Mouse (Mus musculus) embryonic stem cell, embryonic (primary cell): ENCODE measurements around the gene Ticam1.

ENCODE experiments used
- CTCF ChIA-PET, 4 experiments: fragments of 300-600 bp in 2 of 4; fragments of 350-600 bp in 2 of 4; sonication (Branson Sonifier 250); formaldehyde crosslinking; loops; one replicate each; lab custom pipeline; 2022; ENCODE audit warnings: inconsistent platforms in 2 of 4; lab: Charles Lee
- POLR2A ChIA-PET, 4 experiments: fragments of 300-600 bp in 2 of 4; fragments of 350-600 bp in 2 of 4; sonication (Branson Sonifier 250); formaldehyde crosslinking; loops; one replicate each; lab custom pipeline; 2022; ENCODE audit warnings: antibody characterized with exemption in 4 of 4, inconsistent platforms in 1 of 4; lab: Charles Lee

Gene Ticam1

DNA sequence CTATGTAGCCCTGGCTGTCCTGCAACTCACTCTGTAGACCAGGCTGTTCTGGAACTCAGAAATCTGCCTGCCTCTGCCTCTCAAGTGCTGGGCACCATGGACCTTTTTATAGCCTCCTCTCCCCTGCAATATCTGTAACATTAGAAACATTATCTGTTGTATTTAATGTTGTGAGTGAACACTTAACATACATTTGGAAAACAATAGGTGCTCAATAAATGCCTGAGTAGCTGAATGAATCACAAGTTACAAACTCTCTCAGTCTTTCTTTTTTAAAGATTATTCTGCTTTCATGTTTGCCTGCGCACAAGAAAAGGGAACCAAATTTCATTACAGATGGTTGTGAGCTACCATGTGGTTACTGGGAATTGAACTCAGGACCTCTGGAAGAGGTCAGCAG is 21.7 kb upstream of the Ticam1 start:
- ChIA-PET CTCF (interaction anchor here in 2 of 4 experiments (0.6 to 0.9 kb wide), 5 partner anchors 12 to 190 kb away, joined by 3 read pairs; no protein-coding TSS in a partner anchor), POLR2A (interaction anchor here in 3 of 4 experiments (0.8 to 64.8 kb wide), 12 partner anchors 3 to 314 kb away, joined by 3 to 2494 read pairs (median 9); partner anchors contain the start of genes Plin3 (in 3 of the 3), Arrdc5 (in 2 of the 3), Fem1a (in 2 of the 3) and Kdm4b (in 2 of the 3))

DNA sequence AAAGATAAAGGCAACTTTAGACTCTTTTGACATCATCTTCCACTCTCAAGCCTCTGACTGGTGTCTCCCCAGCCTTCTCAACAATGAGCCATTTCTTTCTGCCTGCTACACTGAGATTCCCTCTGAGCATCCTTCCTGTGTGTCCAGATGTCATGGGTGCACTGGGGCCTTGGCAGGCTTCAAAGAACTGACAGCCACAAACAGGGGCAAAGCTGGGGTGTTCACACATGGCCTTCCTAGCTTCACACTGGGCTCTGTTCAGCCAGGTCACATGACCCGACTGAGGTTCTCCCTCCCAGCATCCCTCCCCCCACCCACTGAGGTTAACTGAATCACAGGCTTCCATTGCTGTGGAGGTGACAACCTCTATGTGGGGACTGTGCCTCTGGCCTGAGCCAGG is 19.6 kb upstream of the Ticam1 start:
- ChIA-PET POLR2A (interaction anchor here in 3 of 4 experiments (0.9 to 64.8 kb wide), 12 partner anchors 5 to 537 kb away, joined by 3 to 2494 read pairs (median 6); partner anchors contain the start of genes Arrdc5 (in 2 of the 3), Kdm4b (in 2 of the 3), Plin3 (in 2 of the 3) and Ticam1 (in 2 of the 3)), CTCF (interaction anchor here in 1 of 4 experiments (0.9 to 1.0 kb wide), 2 partner anchors 37 to 164 kb away, joined by 3 to 4 read pairs; no protein-coding TSS in a partner anchor)

DNA sequence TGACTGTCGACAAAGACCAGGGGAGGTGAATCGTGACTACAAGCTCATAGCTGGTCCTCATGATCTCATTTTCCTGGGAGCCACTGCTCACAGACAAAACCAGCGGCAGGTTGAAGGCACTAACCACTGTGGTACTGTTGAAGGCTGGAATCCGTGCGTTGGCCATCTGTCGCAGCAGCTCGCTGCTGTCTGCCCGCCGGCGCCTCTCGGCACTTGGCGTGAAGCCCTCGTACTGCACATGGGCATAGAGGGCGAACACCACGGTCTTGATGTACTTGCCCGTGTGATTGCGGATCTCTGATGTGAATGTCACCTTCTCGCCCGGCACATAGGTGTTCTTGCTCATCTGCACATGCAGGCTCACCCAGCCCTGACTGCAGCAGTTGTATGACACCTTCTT is 17.7 kb upstream of the Ticam1 start:
- ChIA-PET POLR2A (interaction anchor here in 3 of 4 experiments (0.5 to 64.8 kb wide), 9 partner anchors 7 to 318 kb away, joined by 3 to 2494 read pairs (median 136); partner anchors contain the start of genes Arrdc5 (in 2 of the 3), Kdm4b (in 2 of the 3), Ticam1 (in 2 of the 3) and Uhrf1 (in 2 of the 3)), CTCF (interaction anchor here in 3 of 4 experiments (0.6 to 5.4 kb wide), 4 partner anchors 17 to 38 kb away, joined by 3 to 16 read pairs (median 4); partner anchors contain the start of genes Fem1a (in 1 of the 3), Kdm4b (in 1 of the 3) and Ticam1 (in 1 of the 3))

DNA sequence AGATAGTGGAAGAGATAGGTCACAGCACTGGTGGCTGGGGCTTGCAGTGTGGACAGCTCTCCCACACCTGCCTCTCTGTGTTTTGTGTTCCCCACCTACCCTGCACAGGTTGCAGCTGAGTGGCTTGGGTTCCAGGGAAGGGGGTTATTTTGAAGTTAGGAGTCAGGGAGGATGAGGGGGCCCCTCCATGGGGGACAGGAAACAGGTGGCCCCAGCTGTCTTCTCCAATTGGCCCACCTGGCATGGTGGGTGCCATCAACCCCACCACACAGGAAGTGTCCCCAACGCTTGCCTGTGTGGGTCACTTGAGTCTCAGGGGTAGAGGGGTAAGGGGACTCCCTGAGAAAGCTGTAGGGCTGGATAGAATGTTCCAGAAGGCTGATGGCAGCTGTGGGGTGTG is 16.7 kb upstream of the Ticam1 start:
- ChIA-PET POLR2A (interaction anchor here in 2 of 4 experiments (0.9 to 64.8 kb wide), 9 partner anchors 8 to 319 kb away, joined by 3 to 2494 read pairs (median 136); partner anchors contain the start of genes Arrdc5 (in 2 of the 2), Kdm4b (in 2 of the 2), Ticam1 (in 2 of the 2) and Uhrf1 (in 2 of the 2)), CTCF (interaction anchor here in 1 of 4 experiments (5.4 kb wide), 1 partner anchor 38 kb away, joined by 16 read pairs; the partner anchor contains the start of gene Fem1a)

DNA sequence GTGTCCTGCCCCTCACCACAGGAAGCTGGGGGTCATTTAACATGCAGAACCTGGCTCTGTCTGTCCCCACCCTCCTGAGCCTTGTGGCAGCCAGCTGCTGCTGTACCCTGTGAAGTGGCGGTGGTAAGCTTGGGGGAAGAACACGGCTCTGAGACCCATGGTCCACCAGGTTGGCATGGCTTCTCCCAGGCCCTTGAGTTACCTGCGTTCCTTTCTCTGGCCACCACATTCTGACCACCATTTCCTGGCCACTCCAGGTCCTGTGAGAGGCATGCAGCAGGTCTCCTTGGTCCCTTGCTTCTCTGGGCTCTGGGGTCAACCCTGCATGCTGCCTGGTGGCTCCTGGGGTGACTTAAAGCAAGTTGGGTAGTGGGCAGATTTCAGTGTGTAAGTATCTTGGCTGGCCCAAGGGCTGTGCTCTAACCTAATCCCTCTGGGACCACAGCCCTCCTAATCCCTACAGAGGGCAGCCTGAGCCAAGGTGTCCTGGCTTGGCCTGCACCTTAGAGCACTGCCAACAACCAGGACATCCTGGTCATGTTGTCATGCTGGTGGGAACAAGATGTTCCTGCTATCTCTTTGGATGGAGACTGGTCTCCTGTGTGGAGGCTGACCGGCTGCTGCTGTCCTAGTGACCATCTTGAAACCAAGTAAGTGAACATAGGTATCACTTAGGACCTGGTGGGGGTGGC is 16.1 kb upstream of the Ticam1 start, which contains the start of gene Plin3:
Gene Plin3 (minus strand): TSS at position 343 of the 692 bp plus-strand sequence.
- ChIA-PET CTCF (interaction anchor here in 3 of 4 experiments (0.6 to 5.4 kb wide), 16 partner anchors 8 to 260 kb away, joined by 3 to 24 read pairs (median 8); partner anchors contain the start of genes Kdm4b (in 2 of the 3), Uhrf1 (in 2 of the 3), Arrdc5 (in 1 of the 3) and Fem1a (in 1 of the 3)), POLR2A (interaction anchor here (0.7 to 64.8 kb wide), 18 partner anchors 8 to 415 kb away, joined by 3 to 2494 read pairs (median 12); partner anchors contain the start of genes Uhrf1 (in 4 of the 4), Arrdc5 (in 3 of the 4), Kdm4b (in 2 of the 4) and Ticam1 (in 2 of the 4))

DNA sequence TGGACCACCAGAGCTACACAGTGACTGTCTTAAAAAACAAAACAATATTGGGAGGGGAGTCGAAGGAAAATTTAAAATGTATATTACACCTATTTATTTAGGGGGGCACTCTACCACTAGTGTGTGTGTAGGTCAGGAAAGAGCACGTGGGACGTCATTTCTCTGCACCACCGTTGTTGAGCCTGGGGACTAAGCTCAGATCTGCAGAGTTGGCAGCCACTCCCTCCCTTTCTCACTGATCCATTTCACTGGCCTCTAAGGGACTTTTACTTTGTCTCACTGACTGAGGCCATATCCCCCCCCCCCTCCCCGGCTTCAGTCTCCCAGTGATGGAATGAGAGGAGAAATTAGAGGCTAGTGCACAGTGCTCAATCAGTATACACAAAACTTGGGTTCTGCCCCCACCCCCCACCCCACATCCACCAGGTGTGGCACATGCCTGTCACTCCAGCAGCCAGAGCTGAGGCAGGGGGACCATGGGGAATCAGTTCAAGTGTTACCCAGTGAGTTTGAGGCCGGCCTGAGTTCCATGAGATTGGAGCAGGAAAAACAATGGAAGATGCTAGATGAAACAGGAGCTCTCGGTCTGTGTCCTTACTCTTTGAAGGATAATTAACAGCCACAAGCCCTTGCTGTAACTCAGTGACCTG is 15.4 kb upstream of the Ticam1 start:
- ChIA-PET CTCF (interaction anchor here (0.6 to 5.4 kb wide), 34 partner anchors 9 to 267 kb away, joined by 3 to 24 read pairs (median 5); partner anchors contain the start of genes Arrdc5 (in 2 of the 4), Kdm4b (in 2 of the 4), Uhrf1 (in 2 of the 4) and Fem1a (in 1 of the 4)), POLR2A (interaction anchor here (0.6 to 64.8 kb wide), 40 partner anchors 7 to 956 kb away, joined by 3 to 2494 read pairs (median 4); partner anchors contain the start of genes Uhrf1 (in 4 of the 4), Arrdc5 (in 3 of the 4), Chaf1a (in 2 of the 4) and Kdm4b (in 2 of the 4))

DNA sequence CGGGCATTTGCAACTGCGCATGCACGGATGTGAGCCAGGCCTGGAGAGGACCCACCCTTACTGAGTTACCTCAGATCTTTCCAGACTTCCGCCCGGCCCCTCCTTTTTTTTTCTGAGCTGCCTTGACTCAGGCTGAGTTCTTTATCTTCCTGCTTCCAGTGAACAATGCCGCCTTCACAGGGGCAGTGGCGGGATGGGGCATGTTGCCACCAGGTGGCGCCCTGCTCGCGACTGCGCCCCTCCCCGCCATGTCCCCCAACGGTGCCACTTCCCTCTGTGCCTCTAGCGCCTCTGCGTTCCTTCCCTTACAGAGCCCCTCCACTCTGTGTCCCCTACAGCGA is 14.6 kb upstream of the Ticam1 start:
- CTCF ChIA-PET = interaction anchor here (0.6 to 5.4 kb wide), 47 partner anchors 9 to 267 kb away, joined by 3 to 24 read pairs (median 5); partner anchors contain the start of genes Arrdc5 (in 3 of the 4), Uhrf1 (in 3 of the 4), Kdm4b (in 2 of the 4) and Fem1a (in 1 of the 4)
- POLR2A ChIA-PET = interaction anchor here (0.5 to 64.8 kb wide), 57 partner anchors 7 to 957 kb away, joined by 3 to 2494 read pairs (median 5); partner anchors contain the start of genes Uhrf1 (in 4 of the 4), Arrdc5 (in 3 of the 4), Ticam1 (in 3 of the 4) and Dpp9 (in 2 of the 4)

DNA sequence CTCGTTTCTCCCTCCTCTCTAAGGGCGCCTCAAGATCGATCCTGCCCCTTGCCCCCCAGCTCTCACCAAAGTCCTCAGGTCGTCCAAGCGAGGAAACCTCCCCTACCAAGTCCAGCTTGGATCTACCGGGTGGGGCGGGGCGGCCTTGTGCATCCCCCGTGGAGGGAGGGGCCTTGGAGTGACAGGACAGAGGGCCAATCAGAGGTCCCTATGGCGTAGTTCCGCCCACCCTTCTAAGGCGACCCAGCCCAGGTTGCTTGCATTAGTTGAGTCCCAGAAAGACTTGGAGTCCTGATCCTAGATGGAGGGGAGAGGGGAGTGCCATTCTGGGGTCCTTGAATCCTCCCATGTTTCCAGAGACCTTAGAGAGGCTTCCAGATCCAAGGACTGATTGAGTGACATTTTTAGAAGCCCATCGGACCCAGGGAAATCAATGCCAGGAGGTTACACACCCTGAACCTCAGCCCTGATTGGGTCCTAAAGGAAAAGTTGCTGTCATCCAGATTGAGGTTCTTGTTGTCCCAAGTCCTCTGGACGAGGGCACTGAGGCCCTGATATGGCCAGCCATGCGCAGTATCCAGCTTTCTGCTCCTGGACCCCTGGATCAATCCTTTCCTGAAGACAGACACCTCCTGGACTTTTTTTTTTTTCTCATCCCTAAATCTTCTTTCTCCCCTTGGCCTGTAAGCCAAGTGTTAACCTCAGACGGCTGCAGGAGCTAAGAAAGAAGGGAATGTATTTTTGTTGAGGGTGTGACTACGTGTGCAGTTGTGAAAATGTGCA is 14.0 kb upstream of the Ticam1 start:
- POLR2A ChIA-PET = interaction anchor here (0.5 to 64.8 kb wide), 90 partner anchors 6 to 741 kb away, joined by 3 to 2494 read pairs (median 4); partner anchors contain the start of genes Ticam1 (in 4 of the 4), Uhrf1 (in 4 of the 4), Arrdc5 (in 3 of the 4) and Kdm4b (in 3 of the 4)
- CTCF ChIA-PET = interaction anchor here (0.6 to 5.4 kb wide), 46 partner anchors 9 to 268 kb away, joined by 3 to 24 read pairs (median 4); partner anchors contain the start of genes Arrdc5 (in 3 of the 4), Uhrf1 (in 3 of the 4), Fem1a (in 1 of the 4) and Kdm4b (in 1 of the 4)

DNA sequence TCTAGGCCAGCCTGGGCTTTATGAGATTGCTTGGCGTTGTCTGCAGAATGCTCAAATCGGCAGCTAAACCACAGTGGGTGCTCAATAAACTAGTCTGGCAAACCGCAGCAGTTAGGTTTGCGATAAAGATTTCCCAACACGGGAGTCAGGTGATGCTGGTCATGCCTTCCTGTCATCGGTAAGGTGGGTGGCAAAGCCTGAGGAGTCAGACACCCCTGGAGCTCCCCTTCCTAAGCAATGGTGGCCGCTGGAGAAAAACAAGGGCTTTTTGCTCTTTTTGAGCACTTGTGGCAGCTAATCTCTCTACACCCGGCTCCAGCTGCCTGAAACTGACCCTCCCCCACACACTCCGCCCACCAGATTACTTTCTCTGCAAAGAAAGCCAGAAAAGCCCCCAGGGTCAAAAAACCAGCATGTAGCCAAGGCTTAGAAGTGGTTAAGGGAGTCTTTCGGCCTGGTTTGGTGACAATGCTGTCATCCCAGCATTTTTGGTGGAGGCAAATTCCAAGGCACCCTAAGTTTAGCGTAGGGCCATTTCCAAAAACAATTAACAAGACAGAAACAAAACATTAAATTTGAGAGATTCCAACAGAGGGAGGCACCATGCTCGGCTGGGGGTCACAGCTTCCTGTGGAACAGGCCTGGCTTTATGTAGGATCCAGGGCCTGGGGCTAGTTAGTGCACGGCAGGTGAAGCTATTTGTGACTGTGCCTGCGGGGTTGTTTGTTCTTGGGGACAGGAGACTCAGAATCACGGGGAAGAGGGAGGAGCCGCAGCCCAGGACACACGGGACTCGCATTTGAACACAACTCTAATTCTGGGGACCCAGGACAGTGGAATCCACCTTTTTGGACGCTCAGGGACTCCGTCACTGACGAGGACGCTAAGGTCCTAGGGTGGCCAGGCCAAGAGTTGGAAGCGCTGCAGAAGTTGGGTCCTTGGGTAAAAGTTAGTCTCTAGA is 13.1 kb upstream of the Ticam1 start:
- CTCF ChIA-PET = interaction anchor here in 2 of 4 experiments (0.8 to 5.4 kb wide), 12 partner anchors 8 to 468 kb away, joined by 3 to 24 read pairs (median 4); partner anchors contain the start of genes Fem1a (in 1 of the 2), Nrtn (in 1 of the 2) and Uhrf1 (in 1 of the 2)
- POLR2A ChIA-PET = interaction anchor here (0.5 to 64.8 kb wide), 82 partner anchors 5 to 958 kb away, joined by 3 to 2494 read pairs (median 4); partner anchors contain the start of genes Ticam1 (in 4 of the 4), Uhrf1 (in 4 of the 4), Arrdc5 (in 3 of the 4) and Dpp9 (in 3 of the 4)

DNA sequence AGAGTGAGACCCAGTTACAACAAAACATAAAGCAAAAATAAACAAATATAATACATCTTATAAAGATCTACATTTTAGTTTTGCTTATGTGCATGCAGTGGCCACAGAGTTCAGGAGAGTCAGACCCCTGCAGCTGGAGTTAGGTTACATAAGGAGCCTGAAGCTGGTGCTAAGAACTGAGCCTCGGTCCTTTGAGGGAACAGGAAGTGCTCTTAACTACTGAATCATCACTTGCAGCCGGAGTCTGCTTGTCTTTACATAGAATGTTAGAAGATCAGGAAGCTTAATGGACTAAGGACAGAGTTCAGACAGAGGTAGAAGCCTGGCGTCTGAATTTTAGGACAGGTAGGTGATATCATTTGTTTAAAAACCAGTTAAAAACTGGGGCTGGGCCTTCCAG is 12.3 kb upstream of the Ticam1 start:
- POLR2A ChIA-PET = interaction anchor here (0.5 to 64.8 kb wide), 49 partner anchors 4 to 959 kb away, joined by 3 to 2494 read pairs (median 6); partner anchors contain the start of genes Ticam1 (in 4 of the 4), Uhrf1 (in 4 of the 4), Arrdc5 (in 3 of the 4) and Kdm4b (in 3 of the 4)
- CTCF ChIA-PET = interaction anchor here in 2 of 4 experiments (0.8 to 5.4 kb wide), 8 partner anchors 10 to 469 kb away, joined by 3 to 24 read pairs (median 4); partner anchors contain the start of genes Fem1a (in 1 of the 2) and Nrtn (in 1 of the 2)

DNA sequence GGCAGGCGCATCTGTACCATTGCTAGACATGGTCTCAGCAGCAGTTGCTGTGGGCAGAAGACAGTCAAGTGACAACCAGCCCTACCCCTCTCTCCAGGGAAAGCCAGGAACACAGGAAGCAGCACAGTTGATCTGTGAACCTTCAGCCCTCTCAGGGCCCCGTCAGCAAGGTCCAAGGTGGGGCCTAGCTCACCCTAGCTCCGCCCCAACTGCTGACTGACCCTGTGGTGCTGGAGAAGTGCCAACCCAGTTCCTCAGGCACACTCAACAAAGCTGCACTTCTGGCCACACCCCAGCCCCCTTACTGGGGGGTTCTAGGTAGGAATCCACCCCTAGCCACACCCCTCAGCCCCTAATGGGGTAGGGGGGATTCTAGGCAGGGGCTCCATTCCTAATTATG is 11.2 kb upstream of the Ticam1 start:
- CTCF ChIA-PET = interaction anchor here in 2 of 4 experiments (0.6 to 1.4 kb wide), 9 partner anchors 11 to 34 kb away, joined by 3 to 8 read pairs (median 4); partner anchors contain the start of gene Arrdc5 (in 1 of the 2)
- POLR2A ChIA-PET = interaction anchor here (0.5 to 64.8 kb wide), 53 partner anchors 3 to 709 kb away, joined by 3 to 2494 read pairs (median 5); partner anchors contain the start of genes Arrdc5 (in 3 of the 4), Kdm4b (in 3 of the 4), Ticam1 (in 3 of the 4) and Uhrf1 (in 3 of the 4)

DNA sequence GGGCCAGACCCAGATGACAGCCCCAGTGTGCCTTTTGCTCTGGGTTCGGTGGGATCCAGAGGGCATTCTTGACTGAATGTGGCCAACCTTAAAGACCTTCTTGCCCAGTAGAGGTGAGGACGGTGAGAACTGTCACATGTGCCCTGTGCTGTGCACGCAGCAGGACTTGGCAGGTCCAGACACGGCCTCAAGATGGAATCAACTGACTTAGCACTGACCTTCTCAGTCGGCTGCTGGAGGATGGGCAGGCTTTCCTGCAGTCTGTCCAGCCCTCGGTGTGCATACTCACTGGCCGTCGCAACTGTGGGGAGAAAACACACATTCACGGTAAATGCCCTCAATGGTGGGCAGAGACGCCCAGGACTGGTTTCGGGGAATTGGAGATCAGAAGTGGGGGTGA is 9.4 kb upstream of the Ticam1 start:
- ChIA-PET CTCF (interaction anchor here in 1 of 4 experiments (1.0 to 1.1 kb wide), 2 partner anchors 21 to 250 kb away, joined by 3 to 4 read pairs; partner anchors contain the start of gene Sh3gl1), POLR2A (interaction anchor here in 3 of 4 experiments (0.6 to 64.8 kb wide), 11 partner anchors 1 to 60 kb away, joined by 3 to 2494 read pairs (median 8); partner anchors contain the start of genes Arrdc5 (in 3 of the 3), Fem1a (in 2 of the 3), Kdm4b (in 2 of the 3) and Ticam1 (in 2 of the 3))

DNA sequence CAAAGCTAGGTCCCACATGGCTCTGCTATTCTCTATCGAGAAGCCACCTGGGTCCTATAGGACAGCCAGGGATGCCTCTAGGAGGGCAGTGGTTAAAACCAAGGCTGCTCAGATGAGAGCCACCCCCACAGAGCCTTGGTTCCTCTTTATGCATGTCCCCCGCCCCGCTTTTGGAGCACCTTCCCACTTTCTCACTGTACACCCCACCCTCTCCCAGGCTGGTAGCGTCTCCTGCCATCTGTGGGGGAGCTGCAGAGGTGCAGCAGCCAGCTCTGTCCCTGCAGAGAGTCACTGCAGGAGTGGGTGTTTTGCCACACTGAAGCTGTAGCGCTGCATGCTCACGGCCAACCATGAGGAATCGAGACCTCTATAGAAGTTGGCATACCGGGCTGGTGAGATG is 6.7 kb upstream of the Ticam1 start:
- ChIA-PET CTCF (interaction anchor here in 3 of 4 experiments (0.7 to 1.5 kb wide), 4 partner anchors 19 kb away, joined by 3 to 4 read pairs (median 3); no protein-coding TSS in a partner anchor), POLR2A (interaction anchor here (0.6 to 64.8 kb wide), 10 partner anchors 1 to 391 kb away, joined by 3 to 2494 read pairs (median 8); partner anchors contain the start of genes Kdm4b (in 3 of the 4), Arrdc5 (in 2 of the 4), Plin3 (in 2 of the 4) and Uhrf1 (in 2 of the 4))
